Mouse (Mus musculus) embryonic facial prominence, embryonic 10.5 days (tissue): ENCODE data around the gene Olfr699. TPM values are rescaled to one million over a fixed set of nuclear protein-coding genes. Genes with fewer than 3 reads are reported as not detected.
"Not testable (repeated sequence)": the region's sequence is repeated elsewhere in the genome, so short reads cannot be mapped to it uniquely, and the experiment has no call there.

Experiments used
- DNase-seq: peaks from one replicate; pipeline ENCODE4 v3.0.0-alpha.2; 2017; ENCODE audit warnings: low spot score
- H3K27ac ChIP-seq: fragments of 300-500 bp; sonication (generic); replicated peaks from 2 replicates; pipeline ENCODE4 v1.5.1; 2016; ENCODE audit warnings: mild to moderate bottlenecking
- H3K27me3 ChIP-seq: fragments of 300-500 bp; sonication (generic); replicated peaks from 2 replicates; pipeline ENCODE4 v1.6.1; 2016; ENCODE audit warnings: low read depth, mild to moderate bottlenecking; ENCODE audit not compliant: poor library complexity, severe bottlenecking
- H3K36me3 ChIP-seq: fragments of 300-500 bp; sonication (generic); replicated peaks from 2 replicates; pipeline ENCODE4 v1.6.1; 2016; ENCODE audit warnings: mild to moderate bottlenecking, moderate library complexity
- H3K4me1 ChIP-seq: fragments of 300-500 bp; sonication (generic); 2 replicates; pipeline ENCODE4 v1.6.1; 2016
- H3K4me3 ChIP-seq: fragments of 300-500 bp; sonication (generic); 2 replicates; pipeline ENCODE4 v1.5.1; 2016; ENCODE audit warnings: mild to moderate bottlenecking, moderate library complexity
- H3K9me3 ChIP-seq: fragments of 300-500 bp; sonication (generic); 2 replicates; pipeline ENCODE4 v1.6.1; 2016; ENCODE audit warnings: mild to moderate bottlenecking
- WGBS: fragments of 180-500 bp; shearing (Covaris S2); methylation state at CpG from one replicate; pipeline ENCODE4 v1.1.7; 2016; 5-methylcytosine and 5-hydroxymethylcytosine counted together
- polyA plus RNA-seq: library from polyadenylated mRNA; unstranded; fragments of >200 nt; fragmentation: Nextera tagmentation; extraction: Ambion mirVana; gene quantifications from 2 replicates; pipeline ENCODE4 v1.2.1, GENCODE M21; 2016

The Olfr699 gene
- polyA plus RNA-seq: not detected in 2 replicates

GRCm38 (mm10) chr7:106793098-106793497 is at the start of gene Olfr699:
Gene Olfr699 (minus strand): TSS chr7:106793198.
- Histone ChIP-seq H3K36me3 (no peaks in the 10 kb centered on the region), H3K27me3 (no peaks in the 10 kb centered on the region), H3K4me3 (no peak within 1 kb of the TSS), H3K9me3 (no peaks in the 10 kb centered on the region), H3K27ac (no peak within 1 kb of the TSS), H3K4me1 (no peaks in the 10 kb centered on the region)
- DNase-seq: no peak
- 92% methylated on average over 1 of the region's 1 CpGs for WGBS

- Histone ChIP-seq H3K27ac (no peak within 1 kb of the TSS), H3K4me1 (no peaks in the 10 kb centered on the region), H3K9me3 (no peaks in the 10 kb centered on the region), H3K27me3 (no peaks in the 10 kb centered on the region), H3K36me3 (no peaks in the 10 kb centered on the region), H3K4me3 (no peak within 1 kb of the TSS)
- DNase-seq: no peak
Measured at GRCm38 (mm10) chr7:106833793-106834192, 40.8 kb upstream of the Olfr699 start, which contains the start of gene Olfr702. Gene Olfr702 (minus strand): TSS chr7:106833893.

- Histone ChIP-seq H3K27me3 (no peaks in the 10 kb centered on the region), H3K27ac (no peak overlapping the region), H3K9me3 (no peaks in the 10 kb centered on the region), H3K4me3 (no peak overlapping the region), H3K36me3 (no peaks in the 10 kb centered on the region), H3K4me1 (no peaks in the 10 kb centered on the region)
- no peak for DNase-seq
Measured at GRCm38 (mm10) chr7:106818414-106818813, 25.4 kb upstream of the Olfr699 start.

GRCm38 (mm10) chr7:106815775-106816174 is 22.8 kb upstream of the Olfr699 start:
- H3K27me3 ChIP-seq: no peaks in the 10 kb centered on the region
- DNase-seq: no peak
- H3K27ac ChIP-seq: no peak overlapping the region
- no peaks in the 10 kb centered on the region for H3K9me3 ChIP-seq
- 65% methylated on average over 2 of the region's 2 CpGs for WGBS
- H3K4me3 ChIP-seq: no peak overlapping the region
- H3K4me1 ChIP-seq: no peaks in the 10 kb centered on the region
- H3K36me3 ChIP-seq: no peaks in the 10 kb centered on the region

- no peaks in the 10 kb centered on the region for H3K4me1 ChIP-seq
- WGBS: 87% methylated on average over 2 of the region's 2 CpGs
- DNase-seq: no peak
- H3K36me3 ChIP-seq: no peaks in the 10 kb centered on the region
- no peaks in the 10 kb centered on the region for H3K27me3 ChIP-seq
- no peak within 1 kb of the TSS for H3K4me3 ChIP-seq
- no peak within 1 kb of the TSS for H3K27ac ChIP-seq
- no peaks in the 10 kb centered on the region for H3K9me3 ChIP-seq
Measured at GRCm38 (mm10) chr7:106813829-106814228, 20.8 kb upstream of the Olfr699 start, which contains the start of gene Olfr701. Gene Olfr701 (plus strand): TSS chr7:106814129.

GRCm38 (mm10) chr7:106808734-106809133 is 15.7 kb upstream of the Olfr699 start, which contains the start of gene Olfr700:
Gene Olfr700 (minus strand): TSS chr7:106808834.
- no peak for DNase-seq
- Histone ChIP-seq H3K27me3 (no peaks in the 10 kb centered on the region), H3K36me3 (no peaks in the 10 kb centered on the region), H3K27ac (no peak within 1 kb of the TSS), H3K4me1 (no peaks in the 10 kb centered on the region), H3K4me3 (no peak within 1 kb of the TSS), H3K9me3 (no peaks in the 10 kb centered on the region)
- 92% methylated on average over 1 of the region's 1 CpGs for WGBS

GRCm38 (mm10) chr7:106788330-106788729 is 4.7 kb downstream of the Olfr699 start:
- Histone ChIP-seq H3K36me3 (no peaks in the 10 kb centered on the region), H3K27me3 (no peaks in the 10 kb centered on the region), H3K4me3 (no peak overlapping the region), H3K4me1 (no peaks in the 10 kb centered on the region), H3K9me3 (no peaks in the 10 kb centered on the region), H3K27ac (no peak overlapping the region)
- DNase-seq: no peak

GRCm38 (mm10) chr7:106761008-106761407 is 32.0 kb downstream of the Olfr699 start:
- not testable (repeated sequence) for H3K9me3 ChIP-seq, DNase-seq, H3K27ac ChIP-seq, H3K4me1 ChIP-seq, H3K27me3 ChIP-seq, H3K4me3 ChIP-seq, H3K36me3 ChIP-seq
- WGBS: 92% methylated on average over 2 of the region's 2 CpGs

GRCm38 (mm10) chr7:106758800-106759199 is 34.2 kb downstream of the Olfr699 start:
- Histone ChIP-seq H3K27ac (no peak overlapping the region), H3K4me1 (no peaks in the 10 kb centered on the region), H3K9me3 (0 out of 2 replicates have a peak, but pooled peaks cover 3% of the 10 kb centered on the region), H3K27me3 (no peaks in the 10 kb centered on the region), H3K4me3 (no peak overlapping the region), H3K36me3 (no peaks in the 10 kb centered on the region)
- WGBS: 95% methylated on average over 2 of the region's 2 CpGs
- no peak for DNase-seq

- no peak for DNase-seq
- Histone ChIP-seq H3K4me1 (no peaks in the 10 kb centered on the region), H3K36me3 (no peaks in the 10 kb centered on the region), H3K4me3 (no peak within 1 kb of the TSS), H3K9me3 (no peaks in the 10 kb centered on the region), H3K27ac (no peak within 1 kb of the TSS), H3K27me3 (no peaks in the 10 kb centered on the region)
Measured at GRCm38 (mm10) chr7:106755297-106755696, 37.7 kb downstream of the Olfr699 start, which contains the start of gene Olfr698. Gene Olfr698 (minus strand): TSS chr7:106755397.

GRCm38 (mm10) chr7:106745811-106746210 is 47.2 kb downstream of the Olfr699 start:
- Histone ChIP-seq H3K27ac (no peak overlapping the region), H3K4me1 (no peaks in the 10 kb centered on the region), H3K4me3 (no peak overlapping the region), H3K36me3 (no peaks in the 10 kb centered on the region), H3K9me3 (no peaks in the 10 kb centered on the region), H3K27me3 (no peaks in the 10 kb centered on the region)
- DNase-seq: no peak
- 93% methylated on average over 5 of the region's 5 CpGs for WGBS

- Histone ChIP-seq H3K27me3 (no peaks in the 10 kb centered on the region), H3K27ac (no peak within 1 kb of the TSS), H3K4me1 (no peaks in the 10 kb centered on the region), H3K36me3 (no peaks in the 10 kb centered on the region), H3K4me3 (no peak within 1 kb of the TSS), H3K9me3 (no peaks in the 10 kb centered on the region)
- DNase-seq: no peak
- 93% methylated on average over 1 of the region's 1 CpGs for WGBS
Measured at GRCm38 (mm10) chr7:106742343-106742742, 50.7 kb downstream of the Olfr699 start, which contains the start of gene Olfr697. Gene Olfr697 (minus strand): TSS chr7:106742443.
